Mouse (Mus musculus) ES-E14 (cell line): ENCODE results near the gene A430005L14Rik.

Experiments used
- CHD2 ChIP-seq: IDR thresholded peaks from 2 replicates; pipeline ENCODE4 v1.6.1; 2014; ENCODE audit warnings: mild to moderate bottlenecking, low read depth, low read length, inconsistent platforms
- HCFC1 ChIP-seq: IDR thresholded peaks from 2 replicates; pipeline ENCODE4 v1.6.1; 2012; ENCODE audit warnings: low read length, inconsistent platforms, borderline replicate concordance; ENCODE audit not compliant: insufficient read depth
- MAFK ChIP-seq: IDR thresholded peaks from 2 replicates; pipeline ENCODE4 v1.6.1; 2014; ENCODE audit warnings: mild to moderate bottlenecking, low read depth, low read length, inconsistent platforms; ENCODE audit not compliant: insufficient read depth
- ZC3H11A ChIP-seq: IDR thresholded peaks from 2 replicates; pipeline ENCODE4 v1.6.1; 2012; ENCODE audit warnings: low read depth, mild to moderate bottlenecking, inconsistent platforms, low read length, borderline replicate concordance
- ZNF384 ChIP-seq: IDR thresholded peaks from 2 replicates; pipeline ENCODE4 v1.6.1; 2012; ENCODE audit warnings: low read depth, low read length, inconsistent platforms

DNA sequence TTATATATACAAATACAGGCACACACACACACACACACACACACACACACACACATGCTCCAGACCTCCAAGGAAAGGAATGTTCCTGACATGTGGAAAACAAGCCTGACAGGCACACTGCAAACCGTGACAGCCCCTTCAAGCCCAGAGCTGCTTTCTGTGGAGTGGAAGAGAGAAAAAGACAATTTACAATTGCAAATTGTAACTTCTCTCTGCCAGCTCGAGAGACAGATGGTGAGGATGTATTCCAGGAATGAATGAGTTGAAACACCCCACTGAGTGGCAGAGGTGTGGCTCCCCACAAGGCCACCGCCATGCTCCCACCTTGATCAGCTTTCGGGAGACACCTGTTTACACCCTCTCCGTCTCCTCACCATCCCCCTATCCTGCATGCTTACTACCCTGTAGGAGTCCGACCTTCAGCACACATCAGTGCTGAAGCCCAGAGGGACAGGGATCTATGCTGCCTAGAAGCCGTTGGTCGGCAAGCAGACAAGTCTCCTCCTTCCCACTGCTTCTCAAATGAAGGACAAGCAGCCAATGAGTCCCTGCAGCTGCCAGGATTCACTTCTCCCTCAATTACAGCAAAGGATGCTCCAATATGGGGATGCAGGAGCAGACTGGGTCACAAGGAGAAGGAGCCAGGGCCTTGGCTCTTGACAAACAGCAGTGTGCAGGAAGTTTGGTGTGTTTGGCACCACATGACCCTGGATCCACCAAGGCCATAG is 39.1 kb upstream of the A430005L14Rik start:
- TF ChIP-seq MAFK (no peak), CHD2 (no peak), ZNF384 (no peak), ZC3H11A (no peak), HCFC1 (no peak)
